Mouse (Mus musculus) megakaryocyte, embryonic 14.5 days (primary cell): ENCODE measurements at regions not wholly inside any gene's neighbourhood (a gene's known extent, or its start where the extent isn't known, plus 50 kb on each side); places are given as distances from the start of the nearest gene placed in this dataset.

Source experiments
- H3K27me3 ChIP-seq: replicated peaks from 2 replicates; pipeline ENCODE3; 2012; ENCODE audit warnings: inconsistent platforms
- H3K36me3 ChIP-seq: replicated peaks from 2 replicates; pipeline ENCODE3; 2012; ENCODE audit warnings: low read length, inconsistent platforms, mixed read lengths
- H3K4me1 ChIP-seq: 2 replicates; pipeline ENCODE4 v1.6.1; 2012; ENCODE audit warnings: inconsistent platforms
- H3K4me3 ChIP-seq: replicated peaks from 2 replicates; pipeline ENCODE3; 2012; ENCODE audit warnings: moderate library complexity, mild to moderate bottlenecking, inconsistent platforms
- H3K9me3 ChIP-seq: 2 replicates; pipeline ENCODE4 v1.6.1; 2012; ENCODE audit warnings: inconsistent platforms
- FLI1 ChIP-seq: IDR thresholded peaks from 2 replicates; pipeline ENCODE4 v1.6.1; 2012; ENCODE audit warnings: low read length, inconsistent platforms, mixed read lengths
- GATA1 ChIP-seq: IDR thresholded peaks from 3 replicates; pipeline ENCODE4 v1.6.1; 2012; ENCODE audit warnings: mixed read lengths, low read length, inconsistent platforms, borderline replicate concordance

- TF ChIP-seq FLI1 (no peak), GATA1 (no peak)
- Histone ChIP-seq H3K4me3 (no peak overlapping the region), H3K9me3 (peaks cover 31% of the 10 kb centered on the region), H3K27me3 (no peaks in the 10 kb centered on the region), H3K36me3 (no peaks in the 10 kb centered on the region), H3K4me1 (no peaks in the 10 kb centered on the region)
These were observed 179.8 kb downstream of the Tshz3 start for GRCm38 (mm10) chr7:36877686-36878085.

GRCm38 (mm10) chr7:36892776-36893500 is 195.0 kb downstream of the Tshz3 start:
- Histone ChIP-seq H3K9me3 (peaks cover 58% of the 10 kb centered on the region), H3K4me1 (no peaks in the 10 kb centered on the region), H3K36me3 (no peaks in the 10 kb centered on the region), H3K4me3 (peak overlapping the region; percentile 23), H3K27me3 (no peaks in the 10 kb centered on the region)
- TF ChIP-seq FLI1 = no peak
- TF ChIP-seq GATA1 = no peak

GRCm38 (mm10) chr7:36896339-36896738 is 198.4 kb downstream of the Tshz3 start:
- Histone ChIP-seq H3K4me3 (peak overlapping the region; percentile 50), H3K27me3 (no peaks in the 10 kb centered on the region), H3K9me3 (peaks cover 64% of the 10 kb centered on the region), H3K36me3 (no peaks in the 10 kb centered on the region), H3K4me1 (no peaks in the 10 kb centered on the region)
- TF ChIP-seq GATA1 (no peak), FLI1 (no peak)

GRCm38 (mm10) chr7:36901537-36901936 is 203.6 kb downstream of the Tshz3 start:
- H3K9me3 ChIP-seq = peaks cover 49% of the 10 kb centered on the region
- no peak overlapping the region for H3K4me3 ChIP-seq
- no peaks in the 10 kb centered on the region for H3K27me3 ChIP-seq
- no peak for TF ChIP-seq FLI1
- TF ChIP-seq GATA1 = no peak
- no peaks in the 10 kb centered on the region for H3K36me3 ChIP-seq
- no peaks in the 10 kb centered on the region for H3K4me1 ChIP-seq

GRCm38 (mm10) chr7:36913304-36913703 is 215.4 kb downstream of the Tshz3 start:
- Histone ChIP-seq H3K9me3 (peaks cover 24% of the 10 kb centered on the region), H3K4me1 (no peaks in the 10 kb centered on the region), H3K36me3 (no peaks in the 10 kb centered on the region), H3K4me3 (no peak overlapping the region), H3K27me3 (no peaks in the 10 kb centered on the region)
- no peak for TF ChIP-seq GATA1

GRCm38 (mm10) chr7:36914261-36914660 is 216.3 kb downstream of the Tshz3 start:
- peaks cover 34% of the 10 kb centered on the region for H3K9me3 ChIP-seq
- TF ChIP-seq FLI1 (no peak), GATA1 (no peak)

GRCm38 (mm10) chr7:36915171-36915570 is 217.3 kb downstream of the Tshz3 start:
- Histone ChIP-seq H3K4me3 (no peak overlapping the region), H3K27me3 (no peaks in the 10 kb centered on the region), H3K9me3 (peaks cover 32% of the 10 kb centered on the region), H3K36me3 (no peaks in the 10 kb centered on the region), H3K4me1 (no peaks in the 10 kb centered on the region)
- TF ChIP-seq GATA1 (no peak), FLI1 (no peak)

More at GRCm38 (mm10) chr7:36914261-36914660, 216.3 kb downstream of the Tshz3 start:
- Histone ChIP-seq H3K36me3 (no peaks in the 10 kb centered on the region), H3K4me3 (no peak overlapping the region), H3K4me1 (no peaks in the 10 kb centered on the region), H3K27me3 (no peaks in the 10 kb centered on the region)

GRCm38 (mm10) chr7:36917011-36917410 is 219.1 kb downstream of the Tshz3 start:
- peaks cover 37% of the 10 kb centered on the region for H3K9me3 ChIP-seq
- no peaks in the 10 kb centered on the region for H3K27me3 ChIP-seq
- no peaks in the 10 kb centered on the region for H3K4me1 ChIP-seq
- no peak overlapping the region for H3K4me3 ChIP-seq
- H3K36me3 ChIP-seq = no peaks in the 10 kb centered on the region
- no peak for TF ChIP-seq GATA1
- TF ChIP-seq FLI1 = no peak

GRCm38 (mm10) chr7:36919413-36919812 is 221.5 kb downstream of the Tshz3 start:
- H3K4me1 ChIP-seq = no peaks in the 10 kb centered on the region

GRCm38 (mm10) chr7:36921003-36921402 is 223.1 kb downstream of the Tshz3 start:
- Histone ChIP-seq H3K36me3 (no peaks in the 10 kb centered on the region), H3K9me3 (peaks cover 40% of the 10 kb centered on the region), H3K27me3 (no peaks in the 10 kb centered on the region), H3K4me1 (no peaks in the 10 kb centered on the region), H3K4me3 (no peak overlapping the region)
- TF ChIP-seq FLI1 (no peak), GATA1 (no peak)

More at GRCm38 (mm10) chr7:36919413-36919812, 221.5 kb downstream of the Tshz3 start:
- H3K4me3 ChIP-seq = no peak overlapping the region
- peaks cover 36% of the 10 kb centered on the region for H3K9me3 ChIP-seq
- H3K27me3 ChIP-seq = no peaks in the 10 kb centered on the region
- TF ChIP-seq FLI1 = no peak
- TF ChIP-seq GATA1 = no peak
- H3K36me3 ChIP-seq = no peaks in the 10 kb centered on the region

- no peaks in the 10 kb centered on the region for H3K27me3 ChIP-seq
- peaks cover 40% of the 10 kb centered on the region for H3K9me3 ChIP-seq
- no peaks in the 10 kb centered on the region for H3K4me1 ChIP-seq
- no peak for TF ChIP-seq FLI1
- TF ChIP-seq GATA1 = no peak
- no peak overlapping the region for H3K4me3 ChIP-seq
- no peaks in the 10 kb centered on the region for H3K36me3 ChIP-seq
These were observed 235.6 kb downstream of the Tshz3 start for GRCm38 (mm10) chr7:36933490-36933889.
